Mouse (Mus musculus) urinary bladder, postnatal 36 days (tissue): ENCODE measurements at regions not wholly inside any gene's neighbourhood (a gene's known extent, or its start where the extent isn't known, plus 50 kb on each side); places are given as distances from the start of the nearest gene placed in this dataset.

ENCODE experiments used
- DNase-seq, 2 experiments: peaks; one replicate each; pipeline ENCODE4 v3.0.0; 2022; ENCODE audit warnings: low spot score in 2 of 2, mixed read lengths in 1 of 2

DNA sequence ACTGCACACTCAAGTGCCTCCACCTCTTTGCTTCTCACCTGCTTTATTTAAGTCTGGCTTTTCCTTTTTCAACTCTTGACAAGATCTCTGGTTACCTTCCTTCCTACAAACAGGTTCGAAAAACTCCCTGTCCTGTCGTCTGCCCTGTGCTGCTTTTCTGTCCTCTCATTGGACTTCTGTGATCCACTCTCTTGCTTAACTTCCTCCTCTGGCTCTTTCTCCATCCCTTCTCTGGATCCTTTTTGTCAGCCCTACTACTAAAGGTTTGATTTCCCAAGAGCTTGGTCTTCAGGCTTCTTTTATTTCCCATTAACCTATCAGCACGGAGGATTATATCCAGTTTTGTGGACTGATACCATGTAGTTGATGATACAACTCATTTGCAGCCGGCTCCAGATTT is 149.8 kb downstream of the Satb1 start:
- no peak for DNase-seq

DNA sequence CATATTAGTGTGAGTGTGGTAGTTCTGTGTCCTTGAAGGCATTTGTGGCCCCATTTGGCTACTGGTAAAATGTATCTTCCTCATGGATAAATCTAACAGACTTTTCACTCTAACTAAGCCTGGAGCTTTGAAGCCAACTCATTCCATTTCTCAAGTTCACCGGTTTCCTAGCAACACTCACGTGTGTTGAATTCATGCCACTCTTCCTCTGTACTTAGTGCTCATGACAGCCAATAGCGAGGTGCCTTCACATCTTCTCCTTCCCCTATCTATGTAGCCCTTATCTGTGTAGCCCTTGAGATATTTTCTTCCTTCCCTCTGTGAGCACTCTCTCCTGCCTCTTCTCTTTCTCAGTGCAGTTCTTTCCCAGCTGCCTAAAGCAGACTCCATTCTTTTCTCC is 150.7 kb downstream of the Satb1 start:
- no peak for DNase-seq

- no peak for DNase-seq
Measured at GRCm38 (mm10) chr17:51677451-51677850, 155.6 kb downstream of the Satb1 start.

DNA sequence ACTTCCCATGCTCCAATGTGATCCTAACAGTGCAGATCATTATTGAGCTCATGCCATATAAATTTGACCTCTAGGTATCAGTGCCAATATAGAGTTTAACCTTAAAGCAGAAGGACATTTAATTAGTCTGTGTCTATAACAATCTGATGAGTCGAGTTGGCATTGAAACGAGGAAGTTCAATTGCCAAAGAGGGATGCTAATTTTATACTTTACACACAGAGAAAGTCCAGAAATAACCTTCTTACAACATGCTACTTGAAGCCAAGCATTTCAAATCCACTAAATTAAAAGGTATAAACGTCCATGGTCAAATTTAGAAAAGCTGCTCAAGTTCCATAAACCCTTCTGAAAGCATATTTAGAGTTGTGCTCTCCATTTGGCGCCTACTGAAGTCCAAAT is 174.7 kb downstream of the Satb1 start:
- no peak for DNase-seq

GRCm38 (mm10) chr17:51653881-51654280 is 179.2 kb downstream of the Satb1 start:
- no peak for DNase-seq

DNA sequence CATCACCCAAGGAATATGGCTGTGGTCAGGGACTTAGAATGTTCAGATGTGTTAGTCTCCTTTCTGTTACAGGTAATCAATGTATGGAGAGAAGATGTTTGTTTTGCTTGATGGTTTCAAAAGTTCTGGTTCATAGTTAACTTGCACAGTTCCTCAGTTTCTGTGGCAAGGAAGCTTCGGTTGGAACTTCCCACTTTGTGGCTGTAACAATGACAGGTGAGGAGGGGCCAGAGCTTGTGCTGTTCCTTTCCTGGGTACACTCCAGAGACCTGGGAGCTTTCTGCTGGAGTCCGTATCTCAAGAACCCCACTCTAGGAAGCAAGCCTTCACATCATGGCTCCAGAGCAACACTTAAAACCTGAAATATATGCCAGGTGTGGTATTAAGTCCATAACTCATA is 181.2 kb downstream of the Satb1 start:
- no peak for DNase-seq

GRCm38 (mm10) chr17:51649213-51649815 is 183.8 kb downstream of the Satb1 start:
- no peak for DNase-seq

GRCm38 (mm10) chr17:51646416-51646815 is 186.7 kb downstream of the Satb1 start:
- DNase-seq = no peak

DNA sequence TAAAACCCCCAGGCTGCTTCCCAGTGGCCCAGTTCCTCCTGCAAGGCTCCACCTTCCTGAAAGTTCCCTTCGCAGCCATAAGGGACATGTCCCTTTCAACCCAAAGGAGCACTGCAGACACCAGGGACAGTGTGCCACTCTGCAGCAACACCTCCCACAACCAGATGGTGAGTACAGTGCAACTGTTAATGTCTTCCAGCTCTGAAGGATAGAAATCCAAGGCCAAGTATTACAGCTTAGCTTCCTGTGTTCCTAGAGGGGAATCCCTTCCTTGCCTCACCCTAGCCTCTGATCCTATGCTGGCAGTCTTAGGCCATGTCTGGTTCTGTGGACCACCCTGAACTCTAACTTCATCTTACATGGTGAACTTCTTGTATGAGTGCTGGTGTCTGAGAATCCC is 187.2 kb downstream of the Satb1 start:
- DNase-seq = no peak

GRCm38 (mm10) chr17:51642682-51643081 is 190.4 kb downstream of the Satb1 start:
- no peak for DNase-seq

GRCm38 (mm10) chr17:51635913-51636312 is 197.2 kb downstream of the Satb1 start:
- no peak for DNase-seq

DNA sequence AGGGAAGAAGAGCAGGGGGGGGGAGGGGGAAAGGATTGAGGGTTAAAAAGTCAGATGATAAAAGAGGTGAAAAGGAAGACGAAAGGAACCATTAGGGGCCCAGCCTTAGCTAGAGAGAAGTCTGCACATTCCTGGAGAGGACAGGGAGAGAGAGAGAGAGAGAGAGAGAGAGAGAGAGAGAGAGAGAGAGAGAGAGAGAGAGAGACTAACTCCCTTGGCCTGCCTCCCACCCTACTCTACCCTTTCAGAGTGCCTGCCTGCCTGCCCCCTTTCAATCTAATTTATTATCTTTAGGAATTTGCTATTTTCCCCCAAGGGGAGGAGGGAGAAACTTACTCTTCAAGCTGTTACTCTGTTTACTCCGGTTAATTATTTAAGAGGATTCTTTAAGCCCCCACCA is 201.5 kb downstream of the Satb1 start:
- DNase-seq = no peak

DNA sequence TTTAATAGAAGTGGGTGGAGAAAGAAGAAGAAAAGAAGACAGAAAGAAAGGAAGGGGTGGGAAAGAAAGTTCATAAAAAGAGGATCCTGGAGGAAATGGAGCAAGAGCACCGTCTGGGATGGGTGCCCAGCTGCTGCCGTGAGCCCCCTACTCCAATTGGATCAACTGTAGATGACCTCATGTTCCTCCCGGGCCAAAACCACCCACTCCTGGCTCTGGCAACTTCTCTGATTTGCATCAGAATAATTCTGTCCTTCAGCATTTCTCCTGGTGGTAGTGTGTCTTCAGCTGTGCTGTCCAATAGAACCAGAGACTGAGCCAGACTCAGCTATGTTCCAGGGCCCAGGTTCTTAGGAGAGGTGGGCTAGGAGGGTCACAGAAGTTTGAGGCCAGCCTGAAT is 212.6 kb downstream of the Satb1 start:
- DNase-seq = no peak

DNA sequence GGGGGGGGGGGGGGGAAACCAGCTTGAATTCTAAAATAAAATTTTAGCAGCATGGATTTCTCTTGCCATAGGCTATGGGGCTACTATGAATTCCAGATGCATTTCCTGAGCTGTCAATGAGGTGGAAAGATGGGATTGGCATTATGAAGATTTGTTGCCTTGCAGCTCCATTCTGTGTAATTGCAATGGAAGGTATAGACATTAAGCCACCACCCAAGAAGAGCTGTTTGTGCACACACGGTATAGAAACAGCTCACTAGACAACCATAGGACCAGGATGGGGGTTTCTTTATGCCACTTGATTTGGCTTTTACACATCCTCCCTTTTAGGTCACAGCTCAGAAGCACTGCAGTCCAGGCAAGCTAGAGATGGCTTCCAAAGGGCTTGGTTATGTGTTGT is 247.8 kb downstream of the Satb1 start:
- no peak for DNase-seq

- no peak for DNase-seq
Measured at GRCm38 (mm10) chr17:51583984-51584880, 248.9 kb downstream of the Satb1 start.

DNA sequence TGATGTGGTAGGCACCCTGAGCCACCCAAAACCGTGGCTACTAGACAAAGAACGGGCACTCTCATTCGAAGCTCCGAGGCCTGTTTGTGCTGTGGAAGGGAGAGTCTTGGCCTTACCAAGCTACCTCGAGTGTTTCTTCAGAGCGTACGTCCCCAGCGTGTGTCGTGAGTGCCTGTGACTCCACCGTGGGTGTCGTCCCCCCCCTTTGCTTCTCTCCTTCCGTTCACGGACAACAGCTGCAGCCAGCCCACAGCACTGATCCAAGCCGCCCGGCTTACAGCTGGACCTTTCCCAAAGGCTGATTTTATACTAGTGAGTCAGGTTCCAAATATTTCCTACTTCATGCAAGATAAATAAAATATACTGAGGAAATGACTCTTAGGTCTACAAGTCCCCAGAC is 249.8 kb downstream of the Satb1 start:
- peak; percentile 28 to 42 for DNase-seq

DNA sequence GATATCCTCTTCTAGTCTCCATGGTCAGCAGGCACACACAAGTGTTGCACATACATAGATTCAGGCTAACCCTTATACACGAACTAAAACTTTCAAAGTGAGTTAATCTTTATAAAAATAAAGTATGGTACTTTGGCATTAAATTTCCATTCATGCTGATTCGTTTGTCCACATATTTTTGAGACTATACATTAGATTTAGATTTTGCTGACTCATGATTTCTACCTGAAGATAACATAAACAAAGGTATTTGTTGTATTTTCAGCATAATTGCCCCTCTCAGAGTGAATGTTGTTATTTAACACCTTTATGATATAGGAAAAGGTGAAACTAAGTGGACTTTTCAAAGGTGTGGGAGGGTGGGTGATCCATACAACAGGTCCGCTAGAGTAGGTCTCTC is 277.2 kb downstream of the Satb1 start:
- no peak for DNase-seq

DNA sequence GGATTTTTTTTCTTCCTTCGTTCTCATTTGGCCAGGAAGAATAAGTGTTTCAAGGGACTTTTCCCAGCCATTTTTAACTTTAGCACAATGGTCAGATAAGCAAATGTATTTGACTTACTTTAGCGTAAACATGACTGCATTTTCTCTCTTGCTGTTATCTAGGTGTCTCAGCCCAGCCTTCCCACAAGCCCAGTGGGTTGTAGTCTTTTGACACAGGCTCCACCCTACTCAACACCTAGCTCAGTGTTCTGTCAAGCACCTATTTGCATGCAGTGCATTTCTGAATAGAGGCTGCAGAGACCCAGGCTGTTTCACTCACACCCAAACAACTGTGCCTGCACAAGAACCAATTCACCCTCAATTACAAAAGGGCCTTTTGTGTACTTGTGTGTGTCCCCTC is 278.6 kb downstream of the Satb1 start:
- no peak for DNase-seq

DNA sequence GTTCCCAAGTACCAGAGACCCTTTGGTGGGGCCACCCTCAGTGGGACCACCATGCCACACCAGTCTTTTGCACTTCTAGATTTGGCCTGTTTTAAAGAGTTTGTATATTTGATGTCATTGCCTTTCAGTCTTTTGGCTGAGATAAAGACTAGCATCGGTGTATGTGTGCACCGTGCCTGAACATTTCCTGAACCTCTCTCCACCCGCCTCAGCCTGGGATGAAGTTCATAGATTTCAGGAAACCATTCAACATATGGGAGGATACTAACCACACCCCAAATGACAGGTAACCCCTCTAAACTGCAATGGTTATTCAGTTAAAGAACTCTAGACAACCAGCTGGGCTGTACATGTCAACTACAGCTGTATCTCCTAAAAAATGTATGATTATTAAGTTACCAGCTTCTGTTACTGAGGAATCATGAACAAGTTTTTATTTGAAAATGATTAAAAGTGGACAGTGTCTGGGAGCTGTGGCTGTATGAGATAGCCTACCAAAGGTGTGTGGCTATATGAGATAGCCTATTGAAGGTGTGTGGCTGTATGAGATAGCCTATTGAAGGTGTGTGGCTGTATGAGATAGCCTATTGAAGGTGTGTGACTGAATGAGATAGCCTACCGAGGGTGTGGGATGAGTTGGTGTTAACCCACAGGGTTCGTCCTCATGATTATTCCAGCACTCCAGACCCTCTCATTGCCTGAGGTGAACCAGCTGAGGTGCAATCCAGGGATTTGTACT is 280.6 kb downstream of the Satb1 start:
- no peak for DNase-seq

GRCm38 (mm10) chr17:51546999-51547398 is 286.1 kb downstream of the Satb1 start:
- DNase-seq = no peak

DNA sequence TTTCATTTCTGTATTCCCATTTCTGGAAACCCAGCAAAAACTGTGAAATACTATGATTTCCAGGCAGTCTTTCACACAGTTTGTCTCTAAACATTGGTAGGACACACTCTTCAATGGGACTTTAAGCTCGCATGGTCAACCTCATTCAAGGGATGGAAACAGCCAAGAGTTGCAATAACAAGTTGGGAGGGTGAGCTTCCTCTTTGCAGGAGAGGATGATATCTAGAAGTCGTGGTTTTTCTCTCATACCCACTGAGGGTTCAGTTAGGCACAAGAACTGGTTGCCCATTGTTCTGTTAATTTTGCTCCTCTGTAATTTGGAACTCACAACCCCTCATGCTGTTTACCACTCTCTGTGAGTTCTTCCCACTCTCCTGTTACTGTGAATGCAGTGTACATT is 290.5 kb downstream of the Satb1 start:
- no peak for DNase-seq

- no peak for DNase-seq
Measured at GRCm38 (mm10) chr17:51534678-51535077, 298.4 kb downstream of the Satb1 start.

GRCm38 (mm10) chr17:51534270-51534669 is 298.8 kb downstream of the Satb1 start:
- no peak for DNase-seq
